Mouse (Mus musculus) hindbrain, embryonic 11.5 days (tissue): ENCODE measurements around the gene Cd40lg. TPM values are rescaled to one million over a fixed set of nuclear protein-coding genes. Genes with fewer than 3 reads are reported as not detected.
A peak's percentile ranks its signal among the peaks of the same experiment; 100 is the strongest.

Experiments
- ATAC-seq: fragments of 200-750 bp; cut with Nextera tagmentation; 2 replicates; pipeline ENCODE4 v1.8.0; 2017; ENCODE audit warnings: mild to moderate bottlenecking, moderate TSS enrichment, moderate library complexity; ENCODE audit not compliant: low FRiP score
- DNase-seq: peaks from one replicate; pipeline ENCODE4 v3.0.0-alpha.2; 2015; ENCODE audit warnings: low spot score
- H3K27ac ChIP-seq: fragments of 300-500 bp; sonication (generic); 2 replicates; pipeline ENCODE4 v1.5.1; 2014; ENCODE audit warnings: mild to moderate bottlenecking, low read depth, low read length
- H3K27me3 ChIP-seq: fragments of 300-500 bp; sonication (generic); 2 replicates; pipeline ENCODE4 v1.6.1; 2014; ENCODE audit warnings: mild to moderate bottlenecking, low read length, moderate library complexity, mixed read lengths; ENCODE audit not compliant: control insufficient read depth, insufficient read depth
- H3K36me3 ChIP-seq: fragments of 300-500 bp; sonication (generic); 2 replicates; pipeline ENCODE4 v1.6.1; 2014; ENCODE audit warnings: mild to moderate bottlenecking, low read length, moderate library complexity, mixed read lengths; ENCODE audit not compliant: control insufficient read depth, insufficient read depth
- H3K4me1 ChIP-seq: fragments of 300-500 bp; sonication (generic); replicated peaks from 2 replicates; pipeline ENCODE4 v1.6.1; 2014; ENCODE audit warnings: low read length, mixed read lengths; ENCODE audit not compliant: control insufficient read depth, insufficient read depth
- H3K4me2 ChIP-seq: fragments of 300-500 bp; sonication (generic); replicated peaks from 2 replicates; pipeline ENCODE4 v1.6.1; 2014; ENCODE audit warnings: mild to moderate bottlenecking, low read depth, low read length
- H3K4me3 ChIP-seq: fragments of 300-500 bp; sonication (generic); 2 replicates; pipeline ENCODE4 v1.5.1; 2014; ENCODE audit warnings: low read depth, low read length
- H3K9ac ChIP-seq: fragments of 300-500 bp; sonication (generic); 2 replicates; pipeline ENCODE4 v1.6.1; 2014; ENCODE audit warnings: low read depth, low read length
- H3K9me3 ChIP-seq: fragments of 300-500 bp; sonication (generic); 2 replicates; pipeline ENCODE4 v1.6.1; 2016; ENCODE audit warnings: low read length; ENCODE audit not compliant: control insufficient read depth
- WGBS: fragments of 180-500 bp; shearing (Covaris S2); extraction: QIAGEN DNeasy Blood & Tissue Kit; methylation state at CpG from one replicate; pipeline ENCODE4 v1.1.7; 2014; 5-methylcytosine and 5-hydroxymethylcytosine counted together
- polyA plus RNA-seq: library from polyadenylated mRNA; unstranded; fragments of >200 nt; fragmentation: Nextera tagmentation; extraction: Ambion mirVana; gene quantifications from 2 replicates; pipeline ENCODE4 v1.2.1, GENCODE M21; 2014

Cd40lg gene
- polyA plus RNA-seq, 1 experiment from 2014 or later = not detected

GRCm38 (mm10) chrX:57198036-57198435 is 13.9 kb upstream of the Cd40lg start:
- no peak overlapping the region for H3K9ac ChIP-seq
- 40% methylated on average over 2 of the region's 2 CpGs for WGBS

GRCm38 (mm10) chrX:57200397-57200796 is 11.5 kb upstream of the Cd40lg start:
- Histone ChIP-seq H3K9me3 (no peaks in the 10 kb centered on the region), H3K4me3 (no peak overlapping the region), H3K27me3 (no peaks in the 10 kb centered on the region), H3K36me3 (no peaks in the 10 kb centered on the region), H3K27ac (no peak overlapping the region), H3K9ac (no peak overlapping the region), H3K4me2 (no peak overlapping the region), H3K4me1 (no peaks in the 10 kb centered on the region)
- ATAC-seq = no peak
- no peak for DNase-seq
- 81% methylated on average over 2 of the region's 2 CpGs for WGBS

More at GRCm38 (mm10) chrX:57198036-57198435, 13.9 kb upstream of the Cd40lg start:
- H3K4me1 ChIP-seq = no peaks in the 10 kb centered on the region
- no peak overlapping the region for H3K4me2 ChIP-seq
- H3K27ac ChIP-seq = no peak overlapping the region
- DNase-seq (no peak), ATAC-seq (no peak)
- no peaks in the 10 kb centered on the region for H3K36me3 ChIP-seq
- H3K27me3 ChIP-seq = no peaks in the 10 kb centered on the region
- H3K9me3 ChIP-seq = no peaks in the 10 kb centered on the region
- no peak overlapping the region for H3K4me3 ChIP-seq

- no peaks in the 10 kb centered on the region for H3K36me3 ChIP-seq
- H3K27ac ChIP-seq = no peak overlapping the region
- H3K9me3 ChIP-seq = no peaks in the 10 kb centered on the region
- DNase-seq (no peak), ATAC-seq (no peak)
- no peak overlapping the region for H3K9ac ChIP-seq
- H3K27me3 ChIP-seq = no peaks in the 10 kb centered on the region
- no peak overlapping the region for H3K4me3 ChIP-seq
- WGBS = 92% methylated on average over 1 of the region's 1 CpGs
- no peaks in the 10 kb centered on the region for H3K4me1 ChIP-seq
- H3K4me2 ChIP-seq = no peak overlapping the region
These were observed 1.4 kb upstream of the Cd40lg start for GRCm38 (mm10) chrX:57210591-57210990.

DNA sequence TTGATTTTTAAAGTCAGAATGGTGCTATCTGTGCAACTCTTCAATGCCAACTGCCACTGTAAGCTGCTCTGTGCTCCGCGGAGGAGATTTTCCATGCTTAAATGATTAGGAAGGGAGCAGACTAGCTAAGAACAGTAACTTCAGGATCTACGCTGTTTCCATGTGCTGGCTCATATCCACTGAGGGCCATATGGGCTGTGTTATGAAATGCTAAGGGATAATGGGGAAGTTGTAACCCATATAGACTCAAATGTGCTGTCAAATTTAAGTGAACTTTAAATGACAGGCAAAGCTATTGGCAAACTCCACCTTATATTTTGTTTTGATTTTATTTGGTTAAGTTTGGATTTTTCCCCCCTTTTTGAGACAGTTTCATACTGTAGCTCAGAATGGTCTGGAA is 919 bp downstream of the Cd40lg start:
- DNase-seq (no peak), ATAC-seq (no peak)
- Histone ChIP-seq H3K27me3 (no peaks in the 10 kb centered on the region), H3K4me2 (no peak overlapping the region), H3K4me3 (no peak overlapping the region), H3K4me1 (no peaks in the 10 kb centered on the region), H3K9me3 (no peaks in the 10 kb centered on the region), H3K9ac (no peak overlapping the region), H3K27ac (no peak overlapping the region), H3K36me3 (no peaks in the 10 kb centered on the region)
- 95% methylated on average over 3 of the region's 3 CpGs for WGBS

GRCm38 (mm10) chrX:57215495-57215894 is 3.6 kb downstream of the Cd40lg start:
- no peaks in the 10 kb centered on the region for H3K9me3 ChIP-seq
- no peaks in the 10 kb centered on the region for H3K27me3 ChIP-seq
- no peaks in the 10 kb centered on the region for H3K36me3 ChIP-seq
- ATAC-seq = no peak
- H3K27ac ChIP-seq = no peak overlapping the region
- no peak for DNase-seq
- no peaks in the 10 kb centered on the region for H3K4me1 ChIP-seq
- no peak overlapping the region for H3K9ac ChIP-seq
- H3K4me3 ChIP-seq = no peak overlapping the region
- H3K4me2 ChIP-seq = no peak overlapping the region
- 94% methylated on average over 4 of the region's 4 CpGs for WGBS

- 62% methylated on average over 5 of the region's 5 CpGs for WGBS
- no peak for ATAC-seq
- Histone ChIP-seq H3K36me3 (no peaks in the 10 kb centered on the region), H3K9me3 (no peaks in the 10 kb centered on the region), H3K4me1 (no peaks in the 10 kb centered on the region), H3K4me2 (no peak overlapping the region), H3K27ac (no peak overlapping the region), H3K27me3 (no peaks in the 10 kb centered on the region), H3K9ac (no peak overlapping the region), H3K4me3 (no peak overlapping the region)
- DNase-seq = no peak
These were observed 4.3 kb downstream of the Cd40lg start for GRCm38 (mm10) chrX:57216271-57216670.

DNA sequence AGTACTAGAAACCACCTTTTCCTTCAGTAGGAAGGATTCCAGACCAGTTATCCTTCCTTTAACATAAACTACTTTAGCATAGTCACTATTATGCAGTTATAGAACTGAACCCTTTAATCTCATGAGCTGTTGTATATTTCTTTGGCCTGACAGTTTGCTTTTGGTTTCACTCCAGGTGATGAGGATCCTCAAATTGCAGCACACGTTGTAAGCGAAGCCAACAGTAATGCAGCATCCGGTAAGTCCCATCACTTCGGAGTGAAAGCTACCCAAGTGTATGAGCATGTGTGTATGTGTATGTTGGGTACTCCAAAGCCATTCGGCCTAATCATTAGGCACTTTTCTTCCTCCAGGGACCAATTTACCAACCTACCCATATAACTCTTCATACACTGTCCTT is 7.6 kb downstream of the Cd40lg start:
- no peaks in the 10 kb centered on the region for H3K27me3 ChIP-seq
- no peak overlapping the region for H3K4me3 ChIP-seq
- H3K27ac ChIP-seq = no peak overlapping the region
- ATAC-seq = no peak
- no peaks in the 10 kb centered on the region for H3K9me3 ChIP-seq
- no peaks in the 10 kb centered on the region for H3K4me1 ChIP-seq
- H3K36me3 ChIP-seq = no peaks in the 10 kb centered on the region
- no peak overlapping the region for H3K4me2 ChIP-seq
- 84% methylated on average over 5 of the region's 5 CpGs for WGBS
- no peak overlapping the region for H3K9ac ChIP-seq
- DNase-seq = peak; percentile 10

DNA sequence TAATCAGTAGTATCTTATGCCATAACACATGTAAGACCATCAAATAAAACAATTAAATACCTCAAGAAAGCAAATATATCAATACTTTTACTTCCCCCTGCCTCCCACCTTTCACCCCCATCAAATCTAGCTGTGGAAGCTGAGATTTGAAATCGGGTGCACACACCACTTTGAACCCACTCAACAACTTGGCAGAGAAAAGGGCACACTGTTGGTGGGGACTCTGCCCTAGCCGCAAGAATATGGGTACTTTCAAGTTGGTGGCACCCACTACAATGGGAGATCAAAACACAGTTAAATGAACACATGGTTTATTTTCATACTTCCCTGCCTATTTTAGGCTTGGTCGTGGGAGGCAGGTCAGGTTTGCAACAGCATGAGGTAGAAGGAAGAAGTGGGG is 9.9 kb downstream of the Cd40lg start:
- no peak for DNase-seq
- WGBS = 88% methylated on average over 3 of the region's 3 CpGs
- no peaks in the 10 kb centered on the region for H3K4me1 ChIP-seq

DNA sequence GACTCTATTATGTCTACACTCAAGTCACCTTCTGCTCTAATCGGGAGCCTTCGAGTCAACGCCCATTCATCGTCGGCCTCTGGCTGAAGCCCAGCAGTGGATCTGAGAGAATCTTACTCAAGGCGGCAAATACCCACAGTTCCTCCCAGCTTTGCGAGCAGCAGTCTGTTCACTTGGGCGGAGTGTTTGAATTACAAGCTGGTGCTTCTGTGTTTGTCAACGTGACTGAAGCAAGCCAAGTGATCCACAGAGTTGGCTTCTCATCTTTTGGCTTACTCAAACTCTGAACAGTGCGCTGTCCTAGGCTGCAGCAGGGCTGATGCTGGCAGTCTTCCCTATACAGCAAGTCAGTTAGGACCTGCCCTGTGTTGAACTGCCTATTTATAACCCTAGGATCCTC is 11.4 kb downstream of the Cd40lg start:
- Histone ChIP-seq H3K9ac (no peak overlapping the region), H3K27me3 (no peaks in the 10 kb centered on the region), H3K36me3 (no peaks in the 10 kb centered on the region), H3K4me3 (no peak overlapping the region), H3K4me2 (no peak overlapping the region), H3K4me1 (no peaks in the 10 kb centered on the region), H3K9me3 (no peaks in the 10 kb centered on the region), H3K27ac (no peak overlapping the region)
- DNase-seq = no peak
- 80% methylated on average over 10 of the region's 10 CpGs for WGBS
- ATAC-seq = no peak

More for the DNA sequence above, 9.9 kb downstream of the Cd40lg start:
- no peak overlapping the region for H3K4me3 ChIP-seq
- no peak overlapping the region for H3K4me2 ChIP-seq
- no peaks in the 10 kb centered on the region for H3K9me3 ChIP-seq
- no peak for ATAC-seq
- no peak overlapping the region for H3K9ac ChIP-seq
- H3K27ac ChIP-seq = no peak overlapping the region
- no peaks in the 10 kb centered on the region for H3K36me3 ChIP-seq
- H3K27me3 ChIP-seq = no peaks in the 10 kb centered on the region
